Mouse (Mus musculus): ENCODE results near the gene Gch1. TPM values are rescaled to one million over a fixed set of nuclear protein-coding genes. Genes with fewer than 3 reads are reported as not detected.

The Gch1 gene
- total RNA-seq, 2 experiments from 2014 or later: 1.6 to 2.0 TPM

DNA sequence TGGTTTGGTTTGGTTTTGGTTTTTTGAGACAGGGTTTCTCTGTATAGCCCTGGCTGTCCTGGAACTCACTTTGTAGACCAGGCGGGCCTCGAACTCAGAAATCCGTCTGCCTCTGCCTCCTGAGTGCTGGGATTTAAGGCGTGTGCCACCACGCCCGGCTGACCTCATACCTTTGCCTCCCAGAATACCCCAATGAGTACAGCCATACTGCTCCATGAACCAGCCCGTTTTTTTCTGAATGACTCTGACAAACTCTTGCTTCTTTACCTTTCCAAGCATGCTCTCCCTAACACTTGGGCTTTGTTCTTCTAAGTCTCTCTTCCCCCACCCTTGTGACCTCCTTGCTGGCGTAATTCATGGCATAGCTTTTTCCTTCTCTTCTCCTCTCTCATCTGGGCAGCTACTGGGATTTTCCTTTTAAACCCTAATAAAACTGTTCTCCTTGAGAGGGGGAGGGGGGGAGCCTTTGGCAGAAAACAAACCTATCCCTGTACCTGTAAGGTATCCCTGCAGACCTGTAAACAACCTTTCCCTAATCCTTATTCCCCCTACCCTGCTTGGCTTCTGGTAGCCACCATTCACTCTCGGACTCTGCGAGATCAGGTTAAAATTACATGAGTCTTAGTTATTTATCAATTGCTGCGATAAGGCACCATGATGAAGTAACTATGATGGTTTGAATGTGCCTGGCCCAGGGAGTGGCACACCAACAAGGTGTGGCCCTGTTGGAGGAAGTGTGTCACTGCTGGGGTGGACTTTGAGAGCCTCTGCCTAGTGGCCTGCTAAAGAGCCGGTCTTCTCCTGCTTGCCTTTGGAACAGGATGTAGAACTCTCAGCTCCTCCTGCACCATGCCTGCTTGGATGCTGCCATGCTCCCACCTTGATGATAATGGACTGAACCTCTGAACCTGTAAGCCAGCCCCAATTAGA is 19.6 kb upstream of the Gch1 start:
- no peak for DNase-seq (ENCODE audit: low spot score in 2 of 2)

DNA sequence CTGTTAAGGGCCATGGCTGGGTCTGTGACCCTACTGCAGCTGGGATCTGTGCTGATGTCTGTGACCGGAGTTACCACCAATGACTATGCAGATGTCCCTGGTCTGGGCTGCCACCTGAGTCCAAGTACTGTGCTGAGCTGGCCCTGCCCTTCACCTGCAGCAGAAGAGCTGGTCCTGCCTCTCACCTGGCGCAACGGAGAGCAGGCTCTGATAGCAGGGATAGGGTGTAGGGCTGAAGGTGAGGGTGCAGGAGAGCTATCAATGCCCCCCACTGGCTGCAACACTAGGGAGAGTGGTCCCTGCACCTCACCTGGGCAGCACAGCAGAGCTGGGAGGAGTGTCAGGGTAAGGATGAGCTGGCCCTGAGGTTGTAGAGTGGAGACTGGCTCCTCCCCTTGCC is 17.4 kb upstream of the Gch1 start:
- DNase-seq (ENCODE audit: low spot score in 2 of 2): no peak

DNA sequence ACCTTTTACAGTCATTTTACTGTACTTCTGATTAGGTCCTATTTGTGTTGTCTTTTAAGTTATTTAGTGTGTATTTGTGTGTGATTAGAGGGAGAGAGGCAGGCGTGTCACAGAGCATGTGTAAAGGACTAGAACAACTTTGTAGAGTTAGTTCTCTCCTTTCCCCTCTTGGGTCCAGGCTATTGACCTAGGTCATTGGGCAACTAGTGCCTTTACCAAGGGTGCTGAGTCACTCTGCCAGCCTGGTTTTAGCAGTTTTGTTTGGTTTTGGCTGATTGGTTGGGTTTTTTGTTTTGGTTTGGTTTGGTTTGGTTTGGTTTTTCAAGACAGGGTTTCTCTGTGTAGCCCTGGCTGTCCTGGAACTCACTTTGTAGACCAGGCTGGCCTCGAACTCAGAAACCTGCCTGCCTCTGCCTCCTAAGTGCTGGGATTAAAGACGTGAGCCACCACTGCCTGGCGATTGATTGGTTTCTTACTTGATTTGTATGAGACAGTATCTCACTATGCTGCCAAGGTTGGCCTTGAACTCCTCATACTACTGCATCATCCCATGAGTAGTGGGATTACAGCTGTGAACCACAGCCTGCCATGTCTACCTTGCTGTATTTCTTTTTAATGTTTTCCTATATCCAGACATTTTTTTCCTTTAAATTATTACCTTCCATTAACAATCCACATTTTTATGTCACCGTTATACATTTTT is 16.2 kb upstream of the Gch1 start:
- no peak for DNase-seq (ENCODE audit: low spot score in 2 of 2)

DNA sequence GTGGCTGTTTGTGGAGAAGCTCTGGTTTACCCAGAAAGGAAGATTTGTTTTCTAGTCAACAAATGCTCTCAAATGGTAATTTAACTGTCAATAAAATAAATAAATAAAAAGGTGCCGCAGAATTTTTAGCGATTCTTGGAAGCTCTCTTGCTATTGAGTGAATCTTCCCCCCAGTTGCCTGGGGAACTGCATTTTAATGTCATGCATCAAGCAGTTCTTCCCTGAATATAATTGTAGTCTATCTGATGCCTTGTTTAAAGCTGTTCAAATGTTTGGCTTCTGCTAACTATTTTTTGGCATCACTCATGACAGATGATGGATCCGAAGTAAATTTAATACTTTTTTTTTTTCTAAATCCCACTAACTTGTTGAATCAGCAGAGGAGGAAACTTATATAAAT is 8.1 kb upstream of the Gch1 start:
- DNase-seq (ENCODE audit: low spot score in 2 of 2): peak in 1 of 2 experiments; percentile 47

DNA sequence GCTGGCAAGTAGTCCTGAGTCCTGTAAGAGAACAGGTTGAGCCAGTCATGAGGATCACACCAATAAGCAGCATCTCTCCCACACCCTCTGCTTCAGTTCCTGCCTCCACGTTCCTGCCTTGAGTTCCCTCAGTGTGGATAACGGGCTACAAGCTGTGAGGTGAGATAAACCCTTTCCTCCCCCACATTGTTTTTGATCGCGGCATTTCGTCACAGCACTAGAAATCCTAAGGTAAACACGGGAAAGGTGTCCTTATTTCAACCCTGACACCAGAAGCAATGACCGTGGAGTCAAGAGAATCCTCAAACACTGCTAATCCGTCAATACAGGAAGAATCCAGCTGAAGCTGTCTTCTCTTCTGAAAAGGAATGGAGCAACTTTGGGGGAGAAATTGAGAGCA is 7.5 kb upstream of the Gch1 start:
- no peak for DNase-seq (ENCODE audit: low spot score in 2 of 2)

DNA sequence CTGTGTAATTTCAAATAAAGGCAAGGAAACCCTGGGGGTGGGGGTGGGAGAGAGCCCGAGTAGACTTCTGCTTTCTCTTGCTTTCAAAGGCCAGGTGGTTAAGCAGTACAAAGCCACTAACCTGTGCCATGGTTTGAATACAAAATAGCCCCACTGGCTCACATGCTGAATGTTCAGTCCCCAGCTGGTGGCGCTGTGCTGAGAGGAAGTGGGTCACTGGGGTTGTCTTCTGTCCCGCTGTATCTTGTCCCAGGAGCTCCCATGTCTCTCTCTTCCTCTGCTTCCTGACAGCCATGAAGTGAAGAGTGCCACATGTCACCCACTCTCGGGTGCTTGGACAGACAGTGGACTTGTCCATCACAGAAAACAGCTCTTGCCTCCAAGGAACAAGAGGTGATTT is 4.9 kb upstream of the Gch1 start:
- DNase-seq (ENCODE audit: low spot score in 2 of 2): no peak

DNA sequence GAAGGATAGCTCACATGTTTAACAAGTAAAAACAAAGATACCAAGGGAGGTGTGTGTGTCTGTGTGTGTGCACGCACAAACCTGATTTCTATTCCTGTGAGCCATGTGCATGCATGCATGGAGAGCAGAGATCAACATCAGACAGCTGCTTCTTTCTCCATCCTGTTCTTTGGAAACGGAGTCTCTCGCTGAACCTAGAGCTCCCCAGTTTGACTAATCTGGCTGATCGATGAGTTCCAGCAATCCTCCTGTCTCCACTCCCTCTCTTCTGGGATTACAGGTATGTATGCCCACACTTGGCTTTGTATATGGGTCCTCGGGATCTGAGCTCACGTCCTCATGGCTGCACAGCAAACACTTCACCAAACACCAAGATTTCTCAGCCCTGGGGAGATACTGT is 4.3 kb upstream of the Gch1 start:
- no peak for DNase-seq (ENCODE audit: low spot score in 2 of 2)

DNA sequence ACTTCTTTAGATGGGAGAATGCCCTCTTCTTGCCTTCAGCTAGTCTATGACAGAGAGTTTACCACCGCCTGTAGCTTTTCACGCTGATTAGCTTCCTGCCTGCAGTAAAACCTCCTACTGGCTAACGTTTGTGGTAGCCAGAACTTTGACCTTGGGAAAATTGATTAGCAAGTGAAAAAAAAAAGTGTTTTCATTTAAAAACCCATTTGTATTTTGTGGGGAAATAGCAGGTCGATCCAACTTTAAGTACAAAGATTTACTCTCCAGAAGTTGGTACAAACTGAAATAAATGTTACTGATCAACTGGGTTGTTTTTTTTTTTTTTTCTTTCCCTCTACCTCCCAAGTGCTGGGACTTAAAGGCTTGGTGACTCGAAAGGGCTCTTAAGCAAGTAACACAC is 2.6 kb upstream of the Gch1 start:
- no peak for DNase-seq (ENCODE audit: low spot score in 2 of 2)

DNA sequence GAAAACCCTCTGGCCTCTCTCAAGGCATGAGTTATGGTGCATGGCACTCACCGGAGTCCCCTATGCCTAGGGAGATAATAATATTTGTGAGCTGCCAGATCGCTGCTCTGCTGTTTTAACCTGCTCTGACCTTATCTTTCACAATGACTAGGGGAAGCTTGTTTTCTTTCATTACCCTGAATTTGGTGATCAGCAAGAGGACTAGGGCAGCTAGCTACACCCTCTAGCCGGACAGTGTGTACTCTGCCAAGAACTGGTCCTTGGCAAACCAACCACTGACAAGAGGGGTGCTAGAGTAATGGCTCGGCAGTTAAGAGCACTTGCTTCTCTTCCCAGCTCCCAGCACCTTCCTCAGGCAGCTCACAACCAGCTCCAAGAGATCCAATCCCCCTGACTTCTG is 1.4 kb upstream of the Gch1 start:
- DNase-seq (ENCODE audit: low spot score in 2 of 2): no peak

DNA sequence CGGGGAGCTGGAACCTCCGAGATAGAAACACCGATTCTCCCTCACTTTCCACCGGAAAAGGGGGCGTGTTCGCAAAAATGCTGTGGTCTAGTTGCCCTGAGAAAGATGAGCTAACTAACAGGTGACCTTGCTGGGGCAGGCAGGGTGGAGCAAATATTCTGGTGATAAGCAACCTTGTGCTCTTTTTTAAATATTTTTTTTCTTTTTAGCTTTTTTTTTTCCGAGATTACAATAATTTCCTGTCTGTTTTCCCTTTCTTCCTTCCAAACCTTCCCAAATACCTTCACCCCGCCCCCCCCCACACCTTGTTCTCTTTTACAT is 382 bp upstream of the Gch1 start:
- no peak for DNase-seq (ENCODE audit: low spot score in 2 of 2)

DNA sequence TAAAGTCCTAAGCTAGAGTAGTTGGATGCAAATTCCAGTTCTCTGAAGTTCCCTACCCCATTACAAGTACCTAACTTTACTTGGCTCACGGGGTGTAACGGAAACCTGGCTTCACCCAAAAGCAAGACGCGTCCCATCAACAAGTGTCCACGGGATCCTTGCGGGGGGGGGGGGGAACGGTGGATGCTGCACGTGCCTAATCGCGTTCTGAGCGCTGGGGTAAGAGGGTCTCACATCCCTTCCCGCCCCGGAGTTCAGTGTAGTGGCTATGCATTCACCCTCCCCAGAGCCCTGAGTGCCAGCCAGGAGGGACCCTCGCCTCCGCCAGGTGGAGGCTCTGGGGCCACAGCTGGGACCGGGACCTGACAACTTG is 752 bp downstream of the Gch1 start:
- DNase-seq (ENCODE audit: low spot score in 2 of 2): no peak

DNA sequence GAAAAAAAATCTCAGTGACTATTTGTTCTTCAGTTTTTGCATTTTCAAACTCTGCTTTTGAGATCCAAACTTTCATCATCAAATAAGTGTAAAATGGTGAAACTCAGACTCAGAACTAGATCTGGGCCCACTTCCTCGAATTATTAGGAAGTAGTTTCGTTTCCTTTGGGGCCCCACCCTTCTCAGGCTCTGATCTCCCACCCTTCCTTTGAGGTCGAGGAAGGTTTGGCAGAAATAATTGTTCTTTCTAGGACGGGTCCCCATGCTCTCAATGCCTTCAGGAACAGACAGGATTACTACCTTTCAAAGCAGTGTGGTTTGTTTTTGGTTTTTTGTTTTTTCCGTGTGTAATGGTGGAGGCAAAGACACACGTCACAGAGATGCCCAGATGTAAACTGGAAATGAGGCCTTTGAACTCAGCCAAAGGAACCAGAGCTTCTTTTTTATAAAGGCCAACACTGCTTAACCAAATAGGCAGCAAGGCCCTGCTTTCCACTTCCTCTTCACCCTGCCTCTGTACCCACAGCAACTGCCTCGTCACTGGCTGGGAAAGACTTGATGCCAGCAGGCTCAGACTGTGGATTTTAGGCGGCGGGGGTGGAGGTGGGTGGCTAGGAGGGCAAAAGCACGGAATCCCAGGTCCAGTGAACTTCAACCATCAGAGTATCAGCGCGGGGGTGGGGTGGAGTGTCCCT is 1.4 kb downstream of the Gch1 start:
- no peak for DNase-seq (ENCODE audit: low spot score in 2 of 2)

DNA sequence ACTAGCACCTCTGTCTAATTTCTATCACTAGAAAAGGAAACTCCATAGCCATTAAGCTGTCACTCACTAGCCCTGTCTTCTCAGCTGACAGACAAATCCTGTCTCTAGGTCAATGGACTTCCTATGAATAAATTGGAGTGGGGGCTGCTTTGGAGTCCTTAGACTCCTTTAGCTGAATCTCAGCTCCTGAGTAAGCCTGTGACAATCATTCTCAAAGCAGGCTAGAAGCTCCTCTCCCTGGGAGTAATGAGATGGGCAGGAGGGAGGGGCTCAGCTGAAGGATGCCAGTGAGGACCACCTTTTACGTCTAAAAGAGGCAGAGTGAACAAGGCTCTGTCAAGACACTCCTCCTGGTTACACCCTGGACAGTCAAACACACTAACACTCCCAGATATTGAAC is 2.0 kb downstream of the Gch1 start:
- DNase-seq (ENCODE audit: low spot score in 2 of 2): no peak

DNA sequence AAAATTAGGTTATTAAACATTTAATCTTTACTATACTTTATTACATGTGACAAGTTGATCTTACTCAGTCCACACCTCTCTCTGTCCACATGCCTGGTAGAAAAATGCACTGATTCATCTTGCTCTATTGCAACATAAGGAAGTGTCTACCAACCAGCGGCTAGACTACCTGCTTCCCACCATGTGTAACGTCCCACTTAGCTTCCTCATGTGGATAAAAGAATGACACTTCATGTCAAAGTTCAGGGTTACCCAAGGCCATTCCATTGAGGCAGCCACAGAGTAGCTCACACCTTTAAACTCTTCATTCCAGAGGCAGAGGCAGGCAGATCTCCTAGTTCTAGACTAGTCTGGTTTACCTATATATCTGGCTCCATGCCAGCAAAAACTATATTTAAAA is 2.7 kb downstream of the Gch1 start:
- no peak for DNase-seq (ENCODE audit: low spot score in 2 of 2)

DNA sequence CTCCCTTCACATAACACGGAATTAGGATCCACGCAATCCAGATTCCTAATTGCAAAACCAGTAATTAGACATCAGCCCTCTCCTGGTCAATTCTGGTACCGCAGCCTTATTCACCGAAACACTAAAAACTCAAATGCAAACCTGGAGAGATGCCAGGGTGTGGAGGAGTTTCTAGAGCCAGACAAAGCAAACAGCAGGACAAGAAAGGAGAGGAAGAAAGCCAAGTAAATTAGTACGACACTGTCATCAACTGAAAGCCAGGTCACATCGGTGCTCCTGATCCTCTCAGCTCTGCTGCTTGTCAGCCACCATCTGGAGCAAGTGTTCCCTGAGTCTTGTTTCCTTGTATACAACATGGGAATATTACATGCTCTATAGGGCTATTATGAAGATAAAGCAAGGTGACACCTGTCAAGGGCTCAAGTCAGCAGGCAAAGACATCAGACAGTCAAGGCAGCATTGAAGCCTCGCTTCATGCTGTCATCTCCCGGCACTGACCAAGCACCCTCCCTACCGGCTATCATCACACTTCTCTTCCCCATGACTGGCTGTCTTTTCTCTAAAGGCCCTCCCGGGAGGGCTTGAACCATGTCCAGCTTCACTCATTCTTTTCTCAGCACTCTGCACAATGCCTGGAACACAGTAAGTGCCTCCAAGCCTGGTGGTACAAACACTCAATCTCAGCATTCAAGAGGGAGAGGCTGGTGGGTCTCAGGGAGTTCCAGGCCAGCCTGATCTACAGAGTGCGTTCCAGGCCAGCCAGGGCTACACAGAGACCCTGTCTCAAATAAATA is 7.5 kb downstream of the Gch1 start:
- DNase-seq (ENCODE audit: low spot score in 2 of 2): peak in 1 of 2 experiments; percentile 77

DNA sequence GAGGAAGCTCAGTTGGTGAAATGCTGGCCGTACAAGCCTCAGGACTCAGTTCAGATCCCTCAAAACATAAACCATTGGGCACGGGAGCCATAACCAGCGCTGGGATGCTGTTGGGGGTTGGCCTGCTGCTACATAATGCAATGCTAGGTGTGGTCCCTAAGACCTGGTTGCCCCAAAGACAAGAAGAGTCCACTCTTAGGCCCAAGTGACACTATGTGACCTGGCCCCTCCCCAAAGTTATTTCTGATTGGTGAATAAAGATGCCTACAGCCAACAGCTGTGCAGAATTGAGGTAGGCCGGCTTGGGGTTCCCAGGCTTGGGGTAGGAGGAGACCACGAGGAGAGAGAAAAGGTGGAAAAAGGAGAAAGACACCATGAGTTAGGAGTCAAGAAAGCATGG is 10.4 kb downstream of the Gch1 start:
- no peak for DNase-seq (ENCODE audit: low spot score in 2 of 2)

DNA sequence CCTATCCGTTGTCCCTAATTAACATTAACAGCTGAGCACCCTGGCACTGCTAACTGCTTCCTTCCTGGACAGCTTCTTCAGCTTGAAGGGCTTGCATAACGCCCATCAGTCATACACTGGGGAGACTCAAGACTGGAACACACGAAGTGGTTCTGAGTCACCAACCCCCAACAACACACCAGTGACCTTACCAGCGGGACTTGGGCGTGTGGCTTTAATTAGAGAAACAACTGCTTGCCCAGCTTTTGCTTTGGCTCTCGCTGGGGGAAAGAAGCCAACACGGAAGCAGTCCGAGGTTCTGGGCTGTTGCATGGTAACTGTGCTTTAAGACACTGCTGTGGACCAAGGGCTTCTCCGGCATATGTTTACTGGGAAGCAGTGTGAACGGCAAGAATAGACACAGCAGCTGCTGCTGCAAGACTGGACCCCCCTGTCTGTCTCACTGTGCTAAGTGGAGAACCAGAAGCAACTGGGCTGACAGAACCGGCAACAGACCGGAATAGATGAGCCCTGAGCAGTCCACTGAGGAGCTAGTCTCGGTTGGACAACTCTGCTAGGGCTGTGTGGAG is 11.3 kb downstream of the Gch1 start:
- peak in 1 of 2 experiments; percentile 20 for DNase-seq (ENCODE audit: low spot score in 2 of 2)

DNA sequence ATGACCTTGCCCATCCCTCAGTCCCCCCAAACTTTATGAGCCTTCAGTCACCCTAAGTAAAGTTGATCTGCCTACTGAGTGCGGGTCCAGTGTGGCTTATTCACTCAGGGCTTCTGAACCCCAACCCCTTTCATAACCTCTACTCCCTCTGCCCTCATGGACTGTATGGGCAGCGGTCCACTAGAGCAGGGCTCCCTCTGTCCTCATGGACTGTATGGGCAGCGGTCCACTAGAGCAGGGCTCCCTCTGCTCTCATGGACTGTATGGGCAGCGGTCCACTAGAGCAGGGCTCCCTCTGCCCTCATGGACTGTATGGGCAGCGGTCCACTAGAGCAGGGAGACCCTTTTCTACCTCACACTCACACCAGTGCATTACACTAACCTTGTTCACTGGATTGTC is 13.0 kb downstream of the Gch1 start:
- no peak for DNase-seq (ENCODE audit: low spot score in 2 of 2)

DNA sequence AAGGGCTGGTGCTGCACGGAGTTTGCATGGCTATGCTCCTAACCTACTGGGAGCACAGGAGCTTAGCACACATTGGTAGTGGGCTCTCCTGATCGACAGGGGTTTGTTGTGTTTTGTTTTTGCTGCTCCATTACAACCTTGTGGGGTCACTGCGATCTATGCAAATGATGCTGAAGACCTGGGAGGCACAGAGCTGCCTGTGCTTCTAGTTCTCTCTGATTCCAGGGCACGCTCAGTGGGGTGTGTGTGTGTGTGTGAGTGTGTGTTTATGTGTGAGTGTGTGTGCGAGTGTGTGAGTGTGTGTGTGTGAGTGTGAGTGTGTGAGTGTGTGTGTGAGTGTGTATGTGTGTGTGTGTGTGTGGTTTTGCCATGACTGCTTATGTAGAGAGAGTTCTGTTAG is 14.1 kb downstream of the Gch1 start:
- no peak for DNase-seq (ENCODE audit: low spot score in 2 of 2)

DNA sequence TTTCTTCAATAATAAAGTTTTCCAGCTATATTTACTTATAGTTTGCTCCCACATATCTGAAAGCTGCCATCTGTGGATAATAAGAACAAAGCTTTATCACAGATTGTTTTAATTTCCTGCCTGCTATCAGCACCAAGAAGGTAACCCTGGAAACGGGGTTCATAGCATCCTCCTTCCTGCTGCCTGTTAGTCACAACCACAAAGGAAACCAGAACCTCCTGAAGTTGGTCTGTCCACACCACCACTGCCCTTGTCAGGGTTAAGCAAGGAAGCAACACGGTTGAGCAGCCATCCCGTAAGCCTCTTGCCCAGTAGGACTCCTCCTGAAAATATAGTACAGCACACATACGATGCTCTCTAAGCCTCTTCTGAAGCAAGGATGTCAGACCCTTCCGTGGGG is 17.1 kb downstream of the Gch1 start:
- peak in 1 of 2 experiments; percentile 27 for DNase-seq (ENCODE audit: low spot score in 2 of 2)

DNA sequence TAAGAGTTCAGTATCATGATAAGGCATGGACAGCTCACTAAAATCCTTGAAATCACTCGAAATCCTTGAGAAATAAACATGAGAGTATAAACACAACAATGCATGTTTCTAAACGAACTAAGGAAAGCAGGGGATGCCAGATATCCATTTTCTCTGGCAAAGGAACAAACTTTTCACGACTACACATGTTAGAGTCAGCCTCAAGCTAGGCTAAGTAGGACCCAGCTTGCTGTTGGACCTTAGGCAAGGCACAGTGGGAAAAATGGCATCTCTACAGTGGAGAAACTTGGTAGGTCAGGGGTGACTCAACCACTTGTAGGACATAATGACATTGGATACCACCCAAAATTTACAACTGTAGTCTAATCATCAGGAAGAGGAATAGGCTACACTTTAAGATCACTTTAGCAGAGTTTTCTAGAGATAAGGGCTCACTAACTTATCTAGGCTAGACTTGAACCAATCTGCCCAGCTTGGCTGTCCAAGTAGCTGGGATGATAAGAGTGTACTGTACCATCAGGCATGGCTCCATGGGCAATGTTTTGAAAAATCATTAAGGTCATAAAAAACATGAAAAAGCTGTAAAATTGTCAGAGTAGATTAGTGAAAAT is 18.6 kb downstream of the Gch1 start:
- no peak for DNase-seq (ENCODE audit: low spot score in 2 of 2)
